Comparison of ENCODE assay signal across 27 mouse cellular contexts in genomic region chr9:110711996-110712395, GRCm38 (mm10). TPM values are rescaled to one million over a fixed set of nuclear protein-coding genes. Genes with fewer than 3 reads are reported as not detected.
"Had no signal": no experiment of that assay in that cellular context is flagged by ENCODE, and none has a peak within 500 bp of the region (broad histone marks: within the 10 kb centered on the region; RNA-seq: fewer than 3 reads in every experiment).

No protein-coding gene starts in this region.

- H3K4me3 ChIP-seq: layer of hippocampus, adult 2 months; limb, embryonic 10.5 days; limb, embryonic 13.5 days; liver, embryonic 12.5 days; liver, embryonic 15.5 days; lung, embryonic 15.5 days; midbrain, embryonic 10.5 days; midbrain, embryonic 13.5 days; myocyte; neural tube, embryonic 13.5 days had no signal

- H3K9ac ChIP-seq: limb, embryonic 13.5 days; liver, embryonic 12.5 days; liver, embryonic 15.5 days; lung, embryonic 15.5 days; midbrain, embryonic 13.5 days; neural tube, embryonic 13.5 days had no signal

- H3K27ac ChIP-seq: kidney, postnatal 0 days; layer of hippocampus, adult 2 months; limb, embryonic 10.5 days; limb, embryonic 13.5 days; liver, embryonic 12.5 days; liver, embryonic 15.5 days; lung, embryonic 15.5 days; midbrain, embryonic 10.5 days; midbrain, embryonic 13.5 days; neural tube, embryonic 13.5 days had no signal

- H3K4me2 ChIP-seq: limb, embryonic 13.5 days; liver, embryonic 12.5 days; liver, embryonic 15.5 days; lung, embryonic 15.5 days; midbrain, embryonic 13.5 days; neural tube, embryonic 13.5 days had no signal

- DNase-seq: layer of hippocampus, adult 9-11 months; liver; lung, adult 18-20 months; lung, postnatal 10 days; lung, postnatal 36 days; right cerebral cortex, postnatal 25 days; thymus, adult 2 months; thymus, postnatal 14 days; thymus, postnatal 4 days had no signal

- H3K27me3 ChIP-seq: limb, embryonic 13.5 days; liver, embryonic 12.5 days; liver, embryonic 15.5 days; lung, embryonic 15.5 days; midbrain, embryonic 13.5 days; neural tube, embryonic 13.5 days had no signal

- H3K9me3 ChIP-seq: limb, embryonic 10.5 days; limb, embryonic 13.5 days; liver, embryonic 12.5 days; liver, embryonic 15.5 days; lung, embryonic 15.5 days; midbrain, embryonic 10.5 days; midbrain, embryonic 13.5 days; neural tube, embryonic 13.5 days had no signal

- ATAC-seq: inflammation-experienced regulatory T-cells, adult 6 months; liver, embryonic 12.5 days; midbrain, embryonic 13.5 days; midbrain, embryonic 16.5 days had no signal

- H3K4me1 ChIP-seq: midbrain, embryonic 13.5 days had no signal

RNA-seq across cellular contexts. Expression of gene Myl3, which starts 29.7 kb away (rescaled TPM):
- total RNA-seq: layer of hippocampus, adult 2 months; left cerebral cortex, adult 18-20 months; left cerebral cortex, postnatal 25 days; monocyte, adult 5-6 weeks; neutrophil, adult 5-6 weeks had no signal
- polyA plus RNA-seq: inflammation-experienced regulatory T-cells, adult 6 months; midbrain, embryonic 13.5 days; small intestine, adult 2 months had no signal

RNA-seq across cellular contexts. Expression of gene Pth1r, which starts 34.9 kb away (rescaled TPM):
- total RNA-seq: monocyte, adult 5-6 weeks; neutrophil, adult 5-6 weeks had no signal
- polyA plus RNA-seq: inflammation-experienced regulatory T-cells, adult 6 months had no signal
